Mouse (Mus musculus) cerebellum, adult 2 months (tissue): ENCODE data around the gene Ankrd9.

Experiments
- CTCF ChIP-seq: fragments of 200-500 bp; IDR thresholded peaks from 2 replicates; pipeline ENCODE4 v1.5.1; 2011; ENCODE audit warnings: low read depth, mild to moderate bottlenecking, control low read depth, low read length, moderate library complexity, borderline replicate concordance; ENCODE audit not compliant: insufficient read depth
- POLR2A ChIP-seq: fragments of 200-500 bp; IDR thresholded peaks from 2 replicates; pipeline ENCODE4 v1.6.1; 2011; ENCODE audit warnings: low read length, control low read depth, borderline replicate concordance; ENCODE audit not compliant: insufficient read depth

- TF ChIP-seq CTCF (no peak), POLR2A (no peak)
Observed at GRCm38 (mm10) chr12:111021577-111021976, 42.7 kb upstream of the Ankrd9 start.
